Mouse (Mus musculus): ENCODE data around the gene Rev1.

DNA sequence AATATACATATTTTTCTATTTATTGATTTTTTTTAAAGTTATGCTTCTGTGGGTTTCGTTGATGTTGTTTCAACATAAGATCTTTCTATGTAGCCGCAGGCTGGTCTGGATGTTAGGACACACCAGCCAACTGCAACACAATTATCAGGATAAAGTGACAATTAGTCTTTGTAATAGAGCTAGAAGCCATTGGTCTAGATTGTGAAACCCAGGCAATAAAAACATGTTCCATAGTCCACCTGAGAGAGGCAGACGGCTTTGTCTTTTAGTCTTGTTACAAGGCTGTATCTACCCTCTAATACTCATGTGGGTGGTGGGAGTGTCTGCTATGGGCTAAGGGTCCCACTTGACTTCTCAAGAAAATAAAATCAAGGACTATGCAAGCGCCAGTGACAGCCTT is 16.4 kb upstream of the Rev1 start:
- TF ChIP-seq CTCF (IDR thresholded peaks at IDR 0.05; ENCODE audit: low read depth) (no peak), EP300 (IDR thresholded peaks at IDR 0.05; ENCODE audit: low read depth) (no peak)
